Mouse (Mus musculus) megakaryocyte, embryonic 14.5 days (primary cell): ENCODE results near the gene Kcnip3. TPM values are rescaled to one million over a fixed set of nuclear protein-coding genes. Genes with fewer than 3 reads are reported as not detected.

Source experiments
- H3K27me3 ChIP-seq: replicated peaks from 2 replicates; pipeline ENCODE3; 2012; ENCODE audit warnings: inconsistent platforms
- H3K36me3 ChIP-seq: replicated peaks from 2 replicates; pipeline ENCODE3; 2012; ENCODE audit warnings: low read length, inconsistent platforms, mixed read lengths
- H3K4me1 ChIP-seq: 2 replicates; pipeline ENCODE4 v1.6.1; 2012; ENCODE audit warnings: inconsistent platforms
- H3K4me3 ChIP-seq: replicated peaks from 2 replicates; pipeline ENCODE3; 2012; ENCODE audit warnings: moderate library complexity, mild to moderate bottlenecking, inconsistent platforms
- H3K9me3 ChIP-seq: 2 replicates; pipeline ENCODE4 v1.6.1; 2012; ENCODE audit warnings: inconsistent platforms
- FLI1 ChIP-seq: IDR thresholded peaks from 2 replicates; pipeline ENCODE4 v1.6.1; 2012; ENCODE audit warnings: low read length, inconsistent platforms, mixed read lengths
- GATA1 ChIP-seq: IDR thresholded peaks from 3 replicates; pipeline ENCODE4 v1.6.1; 2012; ENCODE audit warnings: mixed read lengths, low read length, inconsistent platforms, borderline replicate concordance
- polyA plus RNA-seq: library from polyadenylated mRNA; stranded (reverse); fragments of >175 nt; gene quantifications from 2 replicates; pipeline ENCODE4 v1.2.3, GENCODE M21; 2012; ENCODE audit warnings: low replicate concordance; ENCODE audit not compliant: insufficient read depth

The Kcnip3 gene
- polyA plus RNA-seq, 1 experiment: 0.16 TPM

DNA sequence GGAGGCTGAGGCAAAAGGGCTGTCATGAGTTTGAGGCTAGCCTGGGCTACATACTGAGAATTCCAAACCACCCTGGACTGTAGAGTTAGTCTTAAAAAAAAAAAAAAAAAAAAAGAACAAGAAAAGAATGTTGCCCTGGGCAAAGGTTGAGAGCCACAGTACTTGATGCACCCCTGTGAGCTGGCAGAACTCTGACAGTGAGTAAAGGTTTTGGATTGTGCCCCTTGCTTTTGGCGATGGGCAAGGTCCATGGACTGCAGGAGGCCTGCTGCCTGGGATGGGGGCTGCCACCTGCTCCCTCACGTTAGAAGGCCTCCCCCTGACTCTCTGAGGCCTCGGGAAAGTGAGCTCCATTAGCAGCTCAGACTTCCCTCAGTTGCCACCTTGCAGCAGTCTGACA lies 105.2 kb downstream of the Kcnip3 start:
- no peaks in the 10 kb centered on the region for H3K4me1 ChIP-seq
- TF ChIP-seq GATA1 (no peak), FLI1 (no peak)
- H3K9me3 ChIP-seq: no peaks in the 10 kb centered on the region
- no peak overlapping the region for H3K4me3 ChIP-seq
- H3K27me3 ChIP-seq: peaks cover 70% of the 10 kb centered on the region
- H3K36me3 ChIP-seq: no peaks in the 10 kb centered on the region

DNA sequence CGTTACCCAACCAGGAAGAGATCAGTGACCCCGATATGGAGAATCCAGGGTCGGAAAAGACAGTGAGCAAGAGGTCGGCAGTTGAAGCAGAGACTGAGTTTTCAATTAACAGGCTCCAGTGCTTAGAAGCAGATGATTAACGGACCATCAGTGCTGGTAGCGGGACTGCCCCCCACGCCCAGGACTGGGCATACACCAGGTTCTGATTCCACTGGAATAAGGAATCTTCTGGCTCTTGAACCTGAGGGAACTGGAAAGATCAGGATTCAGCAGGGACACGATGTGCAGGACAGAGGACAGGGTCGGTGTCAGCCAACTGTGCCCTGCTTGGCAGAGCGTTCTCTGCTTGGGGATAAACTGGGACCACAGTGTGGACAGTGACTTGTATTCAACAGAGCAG lies 106.1 kb downstream of the Kcnip3 start:
- no peaks in the 10 kb centered on the region for H3K4me1 ChIP-seq
- TF ChIP-seq GATA1: no peak
- TF ChIP-seq FLI1: no peak
- H3K4me3 ChIP-seq: no peak overlapping the region
- no peaks in the 10 kb centered on the region for H3K36me3 ChIP-seq
- H3K27me3 ChIP-seq: peaks cover 71% of the 10 kb centered on the region
- H3K9me3 ChIP-seq: no peaks in the 10 kb centered on the region

DNA sequence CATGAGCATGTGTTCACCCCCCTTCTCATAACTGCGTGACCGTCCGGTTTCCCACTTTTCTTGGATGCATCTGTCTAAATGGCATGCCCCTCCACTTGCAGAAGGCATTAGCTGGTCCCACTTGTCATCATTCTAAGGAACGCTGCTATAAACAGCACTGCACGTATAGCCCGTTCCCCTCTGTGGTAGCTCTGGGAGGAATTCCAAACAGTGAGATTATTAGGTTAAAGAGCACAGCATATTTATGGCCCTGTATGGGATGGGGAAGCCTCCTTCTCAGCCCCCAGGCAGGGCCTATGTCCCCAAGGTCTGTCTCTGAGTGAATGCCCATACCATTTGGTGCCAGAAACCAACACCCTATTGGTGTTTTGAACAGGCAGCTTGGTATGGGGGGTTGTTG lies 110.8 kb downstream of the Kcnip3 start:
- Histone ChIP-seq H3K4me3 (no peak overlapping the region), H3K9me3 (no peaks in the 10 kb centered on the region), H3K27me3 (peaks cover 84% of the 10 kb centered on the region), H3K4me1 (no peaks in the 10 kb centered on the region), H3K36me3 (no peaks in the 10 kb centered on the region)
- TF ChIP-seq FLI1 (no peak), GATA1 (no peak)

Other genes with a start within 250 kb of the Kcnip3 start
- gene Dusp2, start 185.9 kb downstream of the Kcnip3 start, polyA plus RNA-seq: 3.9 and 14.6 TPM in 2 replicates
- gene Astl, start 183.5 kb downstream of the Kcnip3 start, polyA plus RNA-seq: not detected in 2 replicates
- not detected in 2 replicates for gene Adra2b, start 158.9 kb downstream of the Kcnip3 start, polyA plus RNA-seq
- not detected in 2 replicates for gene Gpat2, start 96.9 kb downstream of the Kcnip3 start, polyA plus RNA-seq
- gene Fahd2a, start 77.5 kb downstream of the Kcnip3 start, polyA plus RNA-seq: 15.2 TPM in 1 of 2 replicates, not detected in the other
- not detected in 2 replicates for gene Prom2, start 19.4 kb upstream of the Kcnip3 start, polyA plus RNA-seq
- not detected in 2 replicates for gene Zfp661, start 65.0 kb upstream of the Kcnip3 start, polyA plus RNA-seq
- gene Mrps5, start 65.1 kb upstream of the Kcnip3 start, polyA plus RNA-seq: 49.2 and 113 TPM in 2 replicates
- not detected in 2 replicates for gene Mal, start 134.6 kb upstream of the Kcnip3 start, polyA plus RNA-seq
- gene Mall, start 207.8 kb upstream of the Kcnip3 start, polyA plus RNA-seq: not detected in 2 replicates